Mouse (Mus musculus): ENCODE results near the gene Sos2.
A peak's percentile ranks its signal among the peaks of the same experiment; 100 is the strongest.
"Not testable (repeated sequence)": the region's sequence is repeated elsewhere in the genome, so short reads cannot be mapped to it uniquely, and the experiment has no call there.

Sos2 gene

DNA sequence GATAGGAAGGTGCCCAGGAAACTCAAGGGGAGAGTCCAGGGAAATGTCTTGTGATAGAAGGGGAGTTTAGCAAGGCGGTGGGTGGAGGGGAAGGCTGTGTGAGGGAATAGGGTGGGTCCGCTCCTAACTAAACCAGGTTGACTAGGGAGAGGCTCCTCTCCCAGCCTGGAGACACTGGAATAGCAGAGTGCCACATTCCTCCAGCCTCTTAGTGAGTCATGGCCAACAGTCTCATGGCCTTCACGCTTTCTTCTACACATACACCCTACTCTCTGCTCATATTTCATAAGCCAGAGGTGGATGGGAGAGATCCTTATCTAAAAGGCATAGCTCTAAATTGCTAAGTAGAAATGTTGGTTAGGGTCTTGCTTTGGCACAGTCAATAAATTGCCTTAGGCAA lies 111.7 kb downstream of the Sos2 start:
- DNase-seq (ENCODE audit: low spot score in 2 of 2): no peak

DNA sequence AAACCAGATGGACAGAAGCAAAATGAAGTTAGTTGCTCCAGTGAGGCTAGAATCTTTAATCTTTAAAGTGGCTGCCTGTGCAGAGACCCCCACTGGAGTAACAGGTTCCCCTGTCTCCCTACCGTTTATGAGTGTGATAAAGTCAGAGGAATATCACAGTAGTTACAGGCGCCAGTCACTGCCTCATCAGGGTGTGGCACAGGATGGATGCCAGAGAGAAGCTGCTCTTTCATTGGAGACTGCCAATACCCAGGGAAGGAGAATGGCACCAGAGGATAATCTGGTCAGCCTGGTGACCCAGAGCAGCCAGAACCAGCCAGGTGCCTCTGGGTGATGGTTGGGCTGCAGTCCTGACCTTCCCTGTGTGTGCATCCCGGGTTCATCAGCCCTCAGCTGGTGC lies 113.4 kb downstream of the Sos2 start:
- no peak for DNase-seq (ENCODE audit: low spot score in 2 of 2)

DNA sequence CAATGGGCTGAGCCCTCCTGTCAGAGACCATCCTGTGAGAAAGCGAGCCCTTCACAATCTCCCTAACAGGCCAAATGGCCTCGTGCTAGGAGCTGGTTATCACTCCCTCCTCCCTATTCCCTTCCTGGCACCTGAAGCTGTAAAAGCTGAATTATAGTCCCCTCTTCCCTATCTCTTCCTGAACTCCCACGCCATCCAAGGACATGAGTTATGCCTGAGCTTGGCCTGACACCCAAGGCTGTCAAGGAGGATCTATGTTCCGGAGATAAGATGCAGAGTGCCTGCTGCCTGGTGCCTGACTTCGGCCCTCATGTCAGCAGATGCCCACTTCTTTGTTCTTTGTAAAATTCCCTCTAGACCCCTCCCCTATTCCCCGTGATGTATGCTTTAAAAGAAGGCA lies 120.6 kb downstream of the Sos2 start:
- DNase-seq (ENCODE audit: low spot score in 2 of 2): not testable (repeated sequence)

DNA sequence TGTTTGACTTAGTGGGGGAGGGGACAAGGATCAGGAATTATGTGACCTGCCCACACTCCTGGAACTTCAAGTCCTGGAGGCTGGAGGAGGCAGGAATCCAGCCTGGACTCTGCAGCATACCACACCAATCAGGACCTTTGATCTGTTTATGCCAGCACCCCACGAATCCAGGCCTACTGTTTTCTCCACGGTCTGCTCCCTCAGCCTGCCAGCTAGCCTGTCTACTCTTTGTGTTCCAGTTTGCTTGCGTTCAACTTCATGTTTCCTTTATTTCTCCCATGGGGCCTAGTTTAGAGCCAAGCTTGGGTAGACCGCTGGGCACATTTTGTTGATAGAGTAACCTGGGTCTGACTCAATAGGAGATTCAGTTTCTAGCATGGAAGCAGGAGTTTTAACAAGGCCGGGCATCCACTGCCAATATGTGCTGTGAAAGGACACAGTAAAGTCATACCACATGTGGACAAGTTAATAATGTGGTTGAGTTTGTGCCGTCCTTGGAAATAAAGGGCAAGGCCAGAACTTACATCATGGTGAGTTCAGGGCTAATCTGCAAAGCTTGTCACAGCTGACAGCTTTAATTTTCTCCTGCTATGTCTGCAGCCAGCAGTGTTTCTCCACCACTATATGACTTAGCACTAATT lies 125.3 kb downstream of the Sos2 start:
- DNase-seq (ENCODE audit: low spot score in 2 of 2): no peak

DNA sequence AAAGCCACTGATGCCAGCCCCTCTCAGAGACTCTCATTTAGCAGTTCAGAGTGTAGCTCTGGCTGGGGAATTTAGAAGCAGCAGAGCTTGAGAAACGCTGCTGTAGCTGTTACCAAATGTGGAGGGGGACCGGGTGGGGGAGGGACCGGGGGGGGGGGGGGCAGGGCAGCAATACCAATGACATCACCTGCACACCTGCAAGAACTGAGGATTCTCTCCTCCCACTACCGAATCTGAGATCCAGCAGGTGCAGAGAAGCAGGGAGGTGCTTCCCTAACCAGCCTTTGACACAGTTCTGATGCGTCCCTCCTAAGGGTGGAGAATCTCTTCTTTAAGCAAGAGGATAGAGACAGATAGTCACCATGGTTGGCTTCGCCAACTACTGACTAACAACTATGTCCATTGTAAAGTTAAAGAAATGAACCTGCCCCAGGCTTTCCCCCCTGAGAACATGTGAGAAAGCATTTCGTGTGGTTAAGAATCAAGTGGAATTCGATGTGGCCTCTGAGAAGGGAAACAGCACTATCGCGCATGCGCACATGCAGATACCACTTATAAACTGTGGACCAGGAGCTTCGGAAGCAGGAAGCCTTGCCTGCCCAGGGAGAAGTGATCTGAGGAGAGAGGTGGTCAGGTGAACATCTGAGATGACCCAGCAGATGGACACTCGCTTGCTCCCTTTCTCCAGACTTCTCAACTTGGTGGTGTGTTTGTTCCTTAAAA lies 136.0 kb downstream of the Sos2 start:
- no peak for DNase-seq (ENCODE audit: low spot score in 2 of 2)

DNA sequence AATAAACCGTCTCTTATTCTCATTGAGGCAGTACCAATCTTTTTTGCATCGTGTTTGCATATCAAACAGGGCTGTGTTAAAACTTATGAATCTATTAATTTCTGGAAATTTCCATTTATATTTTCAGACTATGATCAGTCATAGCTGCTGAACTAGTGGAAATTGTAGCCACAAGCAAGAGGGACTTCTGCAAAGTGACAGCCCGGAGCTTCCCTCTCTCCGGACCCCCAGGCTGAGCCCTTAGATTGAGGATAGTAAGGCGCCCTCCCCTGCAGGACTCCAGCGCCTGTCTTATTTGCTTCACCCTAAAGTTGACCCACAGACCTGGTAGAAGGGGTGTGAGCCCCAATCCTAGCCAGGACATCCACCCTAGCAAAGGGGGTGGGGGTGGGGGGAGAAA lies 136.7 kb downstream of the Sos2 start:
- DNase-seq (ENCODE audit: low spot score in 2 of 2): no peak

DNA sequence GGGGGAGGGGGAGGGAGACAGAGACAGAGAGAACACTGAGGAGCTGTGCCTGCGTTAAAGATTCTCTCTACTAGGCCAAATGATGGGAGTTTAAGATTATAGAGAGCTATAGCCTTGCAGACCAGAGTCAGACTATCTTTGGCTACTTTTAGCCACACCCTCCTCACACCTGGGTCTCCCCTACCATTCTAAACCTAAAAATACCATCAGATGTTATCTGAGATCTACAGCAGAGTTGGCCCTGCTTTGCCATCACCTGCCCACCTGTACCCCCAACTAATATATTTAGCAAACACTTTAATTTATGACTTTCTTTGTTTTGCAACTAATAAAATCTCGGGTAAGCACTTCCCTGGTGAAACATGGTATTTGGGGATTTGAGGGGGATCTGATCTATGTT lies 137.1 kb downstream of the Sos2 start:
- no peak for DNase-seq (ENCODE audit: low spot score in 2 of 2)

DNA sequence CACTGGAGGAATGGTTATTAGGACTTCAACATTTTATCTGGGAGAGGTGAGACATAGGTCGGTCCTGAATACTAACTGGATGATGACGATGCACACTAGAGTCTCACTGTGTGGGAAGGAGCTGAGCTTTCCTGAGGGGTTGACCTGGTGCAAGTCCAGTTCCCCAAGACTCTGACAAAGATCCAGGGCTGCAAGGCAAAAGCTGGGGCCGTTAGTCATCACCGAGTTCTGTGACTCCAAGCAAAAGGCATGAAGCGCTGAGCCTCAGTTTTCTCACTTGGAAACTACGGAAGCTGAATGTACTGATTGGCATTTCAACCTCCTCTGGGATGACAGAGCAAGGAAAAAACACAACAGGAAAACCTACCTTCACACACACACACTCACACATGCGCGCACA lies 139.3 kb downstream of the Sos2 start:
- DNase-seq (ENCODE audit: low spot score in 2 of 2): no peak

DNA sequence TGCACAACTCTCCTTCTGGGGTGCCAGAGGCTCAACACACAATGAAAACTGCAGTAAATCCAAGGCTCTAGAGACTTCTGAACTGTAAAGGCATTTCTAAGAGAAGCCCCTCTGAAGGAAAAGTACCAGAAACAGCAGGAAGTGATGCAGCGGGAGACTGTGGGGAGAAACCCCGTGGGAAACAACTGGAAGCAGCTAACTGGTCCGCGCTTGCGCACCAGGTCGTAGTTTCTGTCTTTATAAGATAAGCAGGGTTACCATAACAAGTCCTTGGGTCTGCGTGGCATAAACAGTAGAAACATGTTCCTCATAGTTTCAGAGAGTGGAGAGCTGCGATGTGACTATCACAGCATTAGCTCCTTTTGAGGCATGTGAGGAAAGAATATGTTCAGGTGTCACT lies 140.0 kb downstream of the Sos2 start:
- DNase-seq (ENCODE audit: low spot score in 2 of 2): no peak

DNA sequence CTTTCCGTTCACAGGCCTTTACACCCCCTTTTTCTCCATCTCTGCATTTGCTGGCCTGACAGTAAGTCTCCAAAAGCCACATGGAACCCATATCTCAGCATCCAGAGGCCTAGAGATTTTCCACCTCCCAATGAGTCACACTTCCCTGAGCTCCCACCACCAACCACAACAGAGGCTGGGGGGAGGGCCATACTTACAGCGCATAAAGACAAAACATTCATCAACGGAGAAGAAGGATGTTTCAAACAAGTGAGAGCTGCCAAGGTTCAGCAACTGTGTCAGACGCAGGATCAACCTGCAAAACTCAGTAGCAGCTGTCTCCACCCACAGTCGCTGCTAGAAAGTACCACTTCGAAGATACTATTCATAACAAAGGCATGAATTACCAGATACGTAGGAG lies 142.3 kb downstream of the Sos2 start:
- DNase-seq (ENCODE audit: low spot score in 2 of 2): peak; percentile 24 to 39

DNA sequence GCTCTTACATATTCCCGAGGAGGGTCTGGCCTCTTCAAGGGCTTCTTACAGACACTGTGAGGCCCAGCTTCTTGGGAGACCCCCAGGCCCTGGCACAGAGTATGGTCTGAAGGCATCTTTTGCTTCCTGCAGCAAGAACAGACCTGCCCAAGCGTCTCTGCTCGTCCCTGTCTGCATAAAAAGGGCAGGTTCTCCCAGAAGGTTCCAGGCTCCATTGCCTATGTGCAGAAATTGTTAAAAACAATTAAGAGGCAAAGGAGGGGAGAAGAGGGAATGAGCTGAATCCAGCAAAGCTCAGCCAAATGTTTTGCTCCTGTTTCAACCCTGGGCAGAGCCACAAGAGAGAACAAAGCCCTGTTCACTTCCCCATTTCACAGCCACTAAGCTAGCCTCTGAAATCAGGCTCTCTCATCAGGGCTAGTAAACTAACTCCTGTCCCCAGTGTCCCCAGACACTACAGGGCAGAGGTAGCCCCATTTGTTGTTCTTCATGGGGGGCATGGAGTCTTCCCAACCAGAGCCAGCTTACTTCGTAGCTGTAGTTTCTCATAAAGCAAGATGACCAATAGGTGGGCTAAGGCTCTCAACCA lies 143.2 kb downstream of the Sos2 start:
- no peak for DNase-seq (ENCODE audit: low spot score in 2 of 2)

DNA sequence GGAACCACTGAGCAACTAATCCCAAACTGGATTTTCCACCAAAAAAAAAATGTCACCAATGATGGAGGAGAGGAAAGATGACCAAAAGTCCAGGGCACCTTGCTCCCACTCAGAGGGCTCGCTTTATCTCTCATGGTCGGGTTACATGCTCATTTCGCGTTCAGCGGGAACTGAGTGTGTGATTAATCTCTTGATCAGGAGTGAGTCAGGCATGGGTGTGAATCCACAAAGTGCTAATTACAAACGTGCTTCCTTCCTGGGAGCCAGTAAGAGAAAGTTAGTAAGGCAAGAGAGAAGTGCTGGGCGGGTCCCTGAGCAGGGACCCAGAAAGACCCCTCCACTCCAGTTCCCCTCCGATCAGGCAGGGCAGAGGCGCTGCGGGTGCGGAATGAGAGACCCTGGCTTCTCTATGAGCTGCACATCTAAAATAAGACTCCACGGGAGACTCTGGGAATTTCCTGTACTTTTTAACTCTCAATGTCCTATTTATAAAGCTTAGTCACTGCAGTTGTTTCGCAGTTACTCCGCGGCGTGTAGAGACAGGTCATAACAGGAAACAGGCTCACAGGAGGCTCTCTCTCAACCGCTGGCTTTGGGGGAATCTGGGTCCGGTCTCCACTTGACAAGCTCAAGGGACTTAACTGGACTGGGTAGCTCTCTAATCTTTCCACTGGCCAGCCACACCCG lies 143.8 kb downstream of the Sos2 start:
- DNase-seq (ENCODE audit: low spot score in 2 of 2): peak; percentile 35 to 43

DNA sequence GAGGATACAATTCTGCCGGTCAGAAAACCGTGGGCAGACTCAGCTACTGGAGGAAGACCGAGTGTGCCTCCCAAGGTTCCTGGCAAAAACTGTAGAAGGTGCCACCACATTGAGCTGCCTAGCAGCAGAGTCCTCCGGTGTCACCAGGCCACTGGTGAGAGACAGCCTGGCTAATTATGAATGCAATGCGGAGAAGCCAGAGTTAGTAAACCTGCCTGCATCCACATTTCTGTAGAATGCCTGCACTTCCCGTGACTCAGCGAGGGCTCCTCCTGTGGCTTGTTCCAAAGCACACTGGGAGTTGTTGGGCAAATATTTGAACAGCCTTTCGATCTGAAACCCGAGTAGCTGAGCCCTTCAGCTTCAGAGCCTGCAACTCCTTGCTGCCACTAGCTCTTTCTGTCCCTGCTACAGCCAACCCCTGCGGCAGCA lies 144.4 kb downstream of the Sos2 start:
- peak; percentile 32 to 36 for DNase-seq (ENCODE audit: low spot score in 2 of 2)

DNA sequence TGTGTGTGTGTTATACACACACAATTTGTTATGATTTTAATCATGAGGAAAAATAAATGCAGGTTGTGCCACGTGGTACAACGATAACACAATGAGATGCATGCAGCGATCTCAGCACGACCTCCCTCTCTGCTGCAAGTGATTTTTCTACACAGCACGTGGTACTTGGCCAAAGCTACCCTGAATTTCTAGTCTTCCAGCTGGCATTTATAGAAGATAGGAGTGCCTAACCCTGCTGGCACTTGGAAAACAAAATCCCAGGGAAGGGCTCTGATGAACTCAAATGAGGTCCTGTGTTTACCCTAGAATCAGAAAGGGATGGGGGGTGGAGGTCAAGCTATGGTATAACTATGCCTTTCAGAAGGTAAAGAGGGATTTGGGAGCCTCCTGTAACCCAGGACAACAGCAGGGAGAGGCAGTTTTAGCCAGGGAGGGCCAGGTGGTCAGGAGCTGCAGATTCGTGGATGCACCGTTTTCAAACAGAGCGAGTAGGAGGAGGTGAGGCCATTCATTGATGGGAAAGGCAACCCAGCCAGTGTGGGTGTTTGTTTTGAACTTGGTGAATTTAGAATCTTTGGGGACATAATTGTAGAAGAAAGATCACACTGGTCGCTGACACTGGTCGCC lies 144.9 kb downstream of the Sos2 start:
- no peak for DNase-seq (ENCODE audit: low spot score in 2 of 2)

Measured in right cerebral cortex, postnatal 10 days (tissue).